Mouse (Mus musculus) hindlimb bud, embryonic 11.5 days (tissue): ENCODE results near the gene C1qtnf12.

Experiments
- DNase-seq: peaks from one replicate; pipeline ENCODE4 v3.0.0-alpha.2; 2012; ENCODE audit warnings: low read depth, low spot score; ENCODE audit errors: extremely low spot score

Gene C1qtnf12

GRCm38 (mm10) chr4:155993606-155994005 is 31.5 kb downstream of the C1qtnf12 start:
- no peak for DNase-seq

- no peak for DNase-seq
These were observed 42.0 kb downstream of the C1qtnf12 start for GRCm38 (mm10) chr4:156004109-156004508.

- DNase-seq = no peak
These were observed 46.3 kb downstream of the C1qtnf12 start for GRCm38 (mm10) chr4:156008369-156008768.

- DNase-seq = no peak
These were observed 51.5 kb downstream of the C1qtnf12 start, which contains the start of gene Tnfrsf4 for GRCm38 (mm10) chr4:156013637-156014036. TSS of gene Tnfrsf4 (plus strand) at chr4:156013843.

- no peak for DNase-seq
These were observed 52.3 kb downstream of the C1qtnf12 start for GRCm38 (mm10) chr4:156014436-156014835.
